Mouse (Mus musculus) testis, adult 2 months (tissue): ENCODE results near the gene Stc2.

Source experiments
- CTCF ChIP-seq: fragments of 200-500 bp; IDR thresholded peaks from 2 replicates; pipeline ENCODE4 v1.5.1; 2012; ENCODE audit warnings: low read depth, mild to moderate bottlenecking, inconsistent platforms, low read length, moderate library complexity; ENCODE audit not compliant: control insufficient read depth, insufficient read depth, insufficient replicate concordance
- POLR2A ChIP-seq: fragments of 200-500 bp; IDR thresholded peaks from 2 replicates; pipeline ENCODE4 v1.6.1; 2012; ENCODE audit warnings: low read depth, mild to moderate bottlenecking, inconsistent platforms, low read length, moderate library complexity; ENCODE audit not compliant: control insufficient read depth

DNA sequence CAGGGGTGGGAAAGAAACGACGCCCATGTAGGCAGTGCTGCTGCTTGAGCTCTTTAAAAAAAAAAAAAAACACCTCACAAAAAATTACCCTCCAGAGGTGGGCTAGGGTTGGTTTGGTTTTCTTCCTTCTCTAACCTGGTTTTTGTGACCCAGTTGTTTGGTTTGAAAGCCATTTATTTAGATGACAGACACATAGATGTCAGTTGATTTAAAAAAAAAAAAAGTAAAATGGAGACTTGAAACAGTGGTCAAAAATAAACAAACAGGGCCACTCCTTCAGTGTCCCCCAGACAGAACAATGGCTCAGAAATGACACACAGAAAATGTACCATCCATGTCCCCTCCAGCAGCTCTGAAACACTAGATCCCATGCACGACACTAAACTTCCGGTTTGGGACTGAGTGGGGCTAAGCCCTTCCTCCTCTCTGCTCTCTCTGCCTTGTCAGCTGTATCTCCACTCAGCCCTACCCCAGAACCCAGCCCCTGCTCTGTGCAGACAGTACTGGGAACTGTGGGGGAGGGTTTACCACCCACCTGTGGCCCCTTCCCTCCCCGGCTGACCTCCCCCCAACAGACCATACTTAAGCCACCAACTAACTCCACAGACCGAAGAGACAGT is 10.5 kb downstream of the Stc2 start:
- TF ChIP-seq CTCF: no peak
- no peak for TF ChIP-seq POLR2A
